Mouse (Mus musculus) CH12.LX (cell line): ENCODE results near the gene Tgfa. TPM values are rescaled to one million over a fixed set of nuclear protein-coding genes. Genes with fewer than 3 reads are reported as not detected.

Source experiments
- DNase-seq: peaks from one replicate; pipeline ENCODE4 v3.0.0-alpha.2; 2013; ENCODE audit errors: extremely low read depth
- H3K27ac ChIP-seq: 2 replicates; pipeline ENCODE4 v1.5.1; 2012; ENCODE audit warnings: low read depth, mild to moderate bottlenecking, control low read depth, moderate library complexity; ENCODE audit not compliant: insufficient read depth
- H3K27me3 ChIP-seq: replicated peaks from 2 replicates; pipeline ENCODE3; 2012; ENCODE audit warnings: inconsistent platforms
- H3K36me3 ChIP-seq, 2 experiments: replicated peaks in 1 of 2; 2 replicates each; pipeline versions ENCODE3 to v1.6.1; 2012; ENCODE audit warnings: inconsistent platforms in 1 of 2, low read length in 1 of 2, mild to moderate bottlenecking in 1 of 2, mixed read lengths in 1 of 2, moderate library complexity in 1 of 2; ENCODE audit not compliant: control insufficient read depth in 1 of 2, insufficient read depth in 1 of 2
- H3K4me1 ChIP-seq, 2 experiments: 2 replicates each; pipeline ENCODE4 v1.6.1; 2012; ENCODE audit warnings: inconsistent platforms in 1 of 2, moderate library complexity in 1 of 2; ENCODE audit not compliant: insufficient read depth in 2 of 2, control insufficient read depth in 1 of 2
- H3K4me2 ChIP-seq: 2 replicates; pipeline ENCODE4 v1.6.1; 2012; ENCODE audit warnings: low read depth, mild to moderate bottlenecking, control low read depth; ENCODE audit not compliant: poor library complexity, insufficient read depth, severe bottlenecking
- H3K4me3 ChIP-seq, 3 experiments: fragments of 150-350 bp in 1 of 3; sonication (generic) in 1 of 3; replicated peaks in 1 of 3; 2 replicates each; pipeline versions ENCODE3 to v1.5.1; 2011 to 2012; ENCODE audit warnings: low read depth in 2 of 3, low read length in 2 of 3, mild to moderate bottlenecking in 2 of 3, moderate library complexity in 2 of 3, control low read depth in 1 of 3, improper control_type of control experiment in 1 of 3, inconsistent platforms in 1 of 3, mixed read lengths in 1 of 3; ENCODE audit not compliant: poor library complexity in 1 of 3
- H3K79me2 ChIP-seq: replicated peaks from 2 replicates; pipeline ENCODE4 v1.6.1; 2012; ENCODE audit warnings: mild to moderate bottlenecking, moderate library complexity; ENCODE audit not compliant: control insufficient read depth, poor library complexity, insufficient read depth, severe bottlenecking; ENCODE audit errors: extremely low read depth
- H3K9ac ChIP-seq: 2 replicates; pipeline ENCODE4 v1.6.1; 2012; ENCODE audit warnings: low read depth, mild to moderate bottlenecking, control low read depth, moderate library complexity; ENCODE audit not compliant: insufficient read depth
- H3K9me3 ChIP-seq: replicated peaks from 2 replicates; pipeline ENCODE3; 2012; ENCODE audit warnings: low read length, inconsistent platforms, mixed read lengths
- BHLHE40 ChIP-seq: IDR thresholded peaks from 2 replicates; pipeline ENCODE4 v1.6.1; 2011; ENCODE audit warnings: mild to moderate bottlenecking, low read depth, low read length, improper control_type of control experiment
- CHD2 ChIP-seq: IDR thresholded peaks from 2 replicates; pipeline ENCODE4 v1.6.1; 2011; ENCODE audit warnings: low read length, improper control_type of control experiment
- CTCF ChIP-seq, 2 experiments: IDR thresholded peaks in 1 of 2; conservative IDR thresholded peaks in 1 of 2; 2 replicates each; pipeline ENCODE4 v1.5.1; 2011 to 2012; ENCODE audit warnings: low read depth in 2 of 2, low read length in 2 of 2, improper control_type of control experiment in 1 of 2, inconsistent platforms in 1 of 2, mild to moderate bottlenecking in 1 of 2, moderate library complexity in 1 of 2
- ELF1 ChIP-seq: IDR thresholded peaks from 2 replicates; pipeline ENCODE4 v1.6.1; 2014; ENCODE audit warnings: low read depth, mild to moderate bottlenecking, inconsistent platforms, low read length, improper control_type of control experiment
- ETS1 ChIP-seq: conservative IDR thresholded peaks from 2 replicates; pipeline ENCODE4 v1.6.1; 2012; ENCODE audit warnings: low read depth, mild to moderate bottlenecking, inconsistent platforms, low read length, improper control_type of control experiment, moderate library complexity
- GABPA ChIP-seq: IDR thresholded peaks from 2 replicates; pipeline ENCODE4 v1.6.1; 2012; ENCODE audit warnings: low read depth, low read length, improper control_type of control experiment, inconsistent platforms; ENCODE audit not compliant: insufficient replicate concordance
- MAFK ChIP-seq: IDR thresholded peaks from 2 replicates; pipeline ENCODE4 v1.6.1; 2011; ENCODE audit warnings: low read length, improper control_type of control experiment; ENCODE audit not compliant: insufficient replicate concordance
- MAZ ChIP-seq: IDR thresholded peaks from 2 replicates; pipeline ENCODE4 v1.6.1; 2012; ENCODE audit warnings: low read depth, mild to moderate bottlenecking, inconsistent platforms, low read length, improper control_type of control experiment, moderate library complexity
- MEF2A ChIP-seq: IDR thresholded peaks from 2 replicates; pipeline ENCODE4 v1.6.1; 2014; ENCODE audit warnings: low read depth, mild to moderate bottlenecking, inconsistent platforms, low read length, improper control_type of control experiment, borderline replicate concordance
- MYC ChIP-seq: IDR thresholded peaks from 2 replicates; pipeline ENCODE4 v1.6.1; 2011; ENCODE audit warnings: low read depth, mild to moderate bottlenecking, improper control_type of control experiment, low read length
- NELFE ChIP-seq: IDR thresholded peaks from 2 replicates; pipeline ENCODE4 v1.6.1; 2011; ENCODE audit warnings: low read depth, low read length, improper control_type of control experiment
- NRF1 ChIP-seq: IDR thresholded peaks from 2 replicates; pipeline ENCODE4 v1.6.1; 2014; ENCODE audit warnings: low read depth, mild to moderate bottlenecking, inconsistent platforms, low read length, improper control_type of control experiment, moderate library complexity
- POLR2A ChIP-seq: IDR thresholded peaks from 2 replicates; pipeline ENCODE4 v1.6.1; 2011; ENCODE audit warnings: low read depth, mild to moderate bottlenecking, improper control_type of control experiment, low read length
- RCOR1 ChIP-seq: conservative IDR thresholded peaks from 2 replicates; pipeline ENCODE4 v1.6.1; 2012; ENCODE audit warnings: low read depth, mild to moderate bottlenecking, inconsistent platforms, low read length, improper control_type of control experiment
- SMC3 ChIP-seq: IDR thresholded peaks from 2 replicates; pipeline ENCODE4 v1.6.1; 2011; ENCODE audit warnings: low read depth, low read length, improper control_type of control experiment
- TCF12 ChIP-seq: IDR thresholded peaks from 2 replicates; pipeline ENCODE4 v1.6.1; 2014; ENCODE audit warnings: low read depth, mild to moderate bottlenecking, inconsistent platforms, low read length, improper control_type of control experiment
- UBTF ChIP-seq: IDR thresholded peaks from 2 replicates; pipeline ENCODE4 v1.6.1; 2012; ENCODE audit warnings: low read depth, mild to moderate bottlenecking, inconsistent platforms, low read length, improper control_type of control experiment, moderate library complexity
- USF1 ChIP-seq: IDR thresholded peaks from 2 replicates; pipeline ENCODE4 v1.6.1; 2014; ENCODE audit warnings: low read depth, mild to moderate bottlenecking, inconsistent platforms, low read length, improper control_type of control experiment
- ZMIZ1 ChIP-seq: IDR thresholded peaks from 2 replicates; pipeline ENCODE4 v1.6.1; 2012; ENCODE audit warnings: low read depth, mild to moderate bottlenecking, inconsistent platforms, low read length, improper control_type of control experiment
- dilution Hi-C: fragments of 300-500 bp; cut with MboI; formaldehyde crosslinking; loops from 2 replicates; pipeline ENCODE4 v1.14.3; 2020; ENCODE audit warnings: low sequenced_read_pairs; ENCODE audit not compliant: extremely low pct_unique_long_range_greater_than_20kb, extremely low pct_ligation_motif_present
- in situ Hi-C: fragments of 300-500 bp; cut with MboI; formaldehyde crosslinking; loops from 3 replicates; pipeline ENCODE4 v1.14.3; 2019; ENCODE audit warnings: low sequenced_read_pairs, low pct_ligation_motif_present, low pct_unique_long_range_greater_than_20kb, mixed read lengths
- polyA plus RNA-seq: library from polyadenylated mRNA; unstranded; fragments of >175 nt; gene quantifications from 2 replicates; pipeline ENCODE4 v1.2.1, GENCODE M21; 2012; ENCODE audit warnings: low read depth; ENCODE audit not compliant: insufficient read length
- total RNA-seq, 2 experiments: library from RNA; depleted of rRNA; stranded (reverse); fragments of 300-350 nt in 1 of 2; fragments of >200 nt in 1 of 2; gene quantifications; 2 replicates each; pipeline ENCODE4 v1.2.3; 2012 to 2014

The Tgfa gene
- total and polyA plus RNA-seq, 3 experiments = not detected

DNA sequence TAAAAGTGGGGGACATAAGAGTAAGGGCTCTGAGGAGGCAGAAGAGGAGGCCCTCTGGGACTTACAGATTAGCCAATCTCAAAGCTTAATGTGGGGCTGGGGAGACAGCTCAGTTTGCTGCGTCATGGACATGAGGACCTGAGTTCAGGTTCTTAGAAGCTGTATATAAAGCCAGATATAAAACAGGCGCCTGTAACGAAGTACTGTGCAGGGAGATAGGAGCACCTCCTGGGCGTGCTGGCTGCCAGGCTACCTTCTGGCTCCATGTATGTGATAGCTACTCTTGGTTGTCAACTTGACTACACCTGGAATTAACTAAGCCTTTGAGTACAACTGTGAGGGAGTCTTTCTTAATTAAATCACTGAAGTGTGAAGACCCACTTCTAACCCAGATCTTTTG is 110.7 kb downstream of the Tgfa start:
- Histone ChIP-seq H3K4me2 (no peak overlapping the region), H3K9ac (no peak overlapping the region), H3K9me3 (no peaks in the 10 kb centered on the region), H3K79me2 (no peaks in the 10 kb centered on the region), H3K27me3 (peaks cover 77% of the 10 kb centered on the region), H3K4me1 (no peaks in the 10 kb centered on the region), H3K36me3 (no peaks in the 10 kb centered on the region), H3K4me3 (no peak overlapping the region), H3K27ac (no peak overlapping the region)
- dilution Hi-C loops (no loop called here), in situ Hi-C loops (no loop called here)
- no peak for DNase-seq
- TF ChIP-seq MYC = no peak
- no peak for TF ChIP-seq CHD2
- TF ChIP-seq GABPA = no peak
- no peak for TF ChIP-seq ELF1
- no peak for TF ChIP-seq TCF12
- no peak for TF ChIP-seq BHLHE40
- TF ChIP-seq ETS1 = no peak
- TF ChIP-seq USF1 = no peak
- TF ChIP-seq NELFE = no peak
- TF ChIP-seq ZMIZ1 = no peak
- TF ChIP-seq MAFK = no peak
- no peak for TF ChIP-seq MAZ

DNA sequence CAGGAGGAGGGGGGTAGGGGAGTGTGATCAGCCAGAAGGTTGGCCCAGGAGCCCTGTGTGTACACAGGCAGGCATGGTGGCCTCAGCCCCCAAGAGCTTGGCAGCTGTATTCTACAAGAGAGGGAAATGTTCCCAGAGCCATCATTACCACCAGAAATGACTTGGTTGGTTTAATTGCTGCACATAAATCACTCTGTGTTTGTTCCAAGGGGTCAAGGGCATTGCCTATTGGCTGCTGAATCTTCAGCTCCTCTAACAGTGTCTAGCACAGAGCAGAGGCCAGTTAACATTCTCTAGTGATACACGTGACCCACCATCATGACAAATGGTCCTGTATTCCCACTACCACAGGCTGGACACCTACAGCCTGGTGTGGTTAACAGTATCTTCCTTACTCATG is 119.0 kb downstream of the Tgfa start:
- Histone ChIP-seq H3K27ac (no peak overlapping the region), H3K36me3 (no peaks in the 10 kb centered on the region), H3K9me3 (no peaks in the 10 kb centered on the region), H3K9ac (no peak overlapping the region), H3K79me2 (no peaks in the 10 kb centered on the region), H3K4me3 (no peak overlapping the region), H3K27me3 (peaks cover 54% of the 10 kb centered on the region), H3K4me2 (no peak overlapping the region), H3K4me1 (no peaks in the 10 kb centered on the region)
- DNase-seq = no peak
- dilution Hi-C loops (no loop called here), in situ Hi-C loops (no loop called here)
- TF ChIP-seq UBTF (no peak), GABPA (no peak), MYC (no peak), MEF2A (no peak), NRF1 (no peak), ELF1 (no peak), SMC3 (no peak), CHD2 (no peak), CTCF (conservative IDR thresholded peaks at IDR 0.05 in 1 of 2, IDR thresholded peaks at IDR 0.05 in 1 of 2; ENCODE audit: low read depth in 2 of 2, low read length in 2 of 2) (no peak), ETS1 (no peak), ZMIZ1 (no peak), RCOR1 (no peak), MAZ (no peak), POLR2A (no peak)
